Mouse (Mus musculus): ENCODE measurements around the gene Zfp536. TPM values are rescaled to one million over a fixed set of nuclear protein-coding genes. Genes with fewer than 3 reads are reported as not detected.
A peak's percentile ranks its signal among the peaks of the same experiment; 100 is the strongest.

Gene Zfp536
- polyA plus RNA-seq, 1 experiment from 2014 or later: 3.9 TPM

DNA sequence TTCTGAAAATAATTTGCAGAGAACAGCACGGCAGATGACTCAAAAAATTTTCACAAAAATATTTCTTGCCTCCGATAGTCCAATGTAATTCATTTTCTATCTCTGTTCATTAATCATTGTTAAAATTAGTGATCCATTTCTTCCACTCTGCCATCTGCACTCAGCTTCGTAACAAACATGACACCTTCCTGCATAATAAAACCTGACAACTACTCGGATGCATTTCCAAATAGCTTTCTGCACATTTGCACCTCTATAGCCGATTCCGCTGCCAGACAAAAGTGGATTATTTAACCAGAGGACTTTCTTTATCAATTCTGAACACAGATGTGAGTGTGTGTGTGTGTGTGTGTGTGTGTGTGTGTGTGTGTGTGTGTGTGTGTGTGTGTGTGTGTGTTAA is 38.9 kb downstream of the Zfp536 start:
- Histone ChIP-seq H3K9ac (ENCODE audit: low read length) (no peak overlapping the region), H3K9me3 (ENCODE audit: control insufficient read depth, low read length) (no peaks in the 10 kb centered on the region), H3K4me2 (ENCODE audit: low read length) (no peak overlapping the region), H3K27ac (replicated peaks in 1 of 2; ENCODE audit: control insufficient read depth in 1 of 2, insufficient read depth in 1 of 2, low read depth in 2 of 2, low read length in 2 of 2) (no peak overlapping the region), H3K36me3 (ENCODE audit: control insufficient read depth, insufficient read depth, low read length) (no peaks in the 10 kb centered on the region), H3K4me1 (ENCODE audit: control insufficient read depth in 2 of 2, insufficient read depth in 2 of 2, low read length in 2 of 2) (peaks cover 10 to 16% of the 10 kb centered on the region in 2 experiments), H3K4me3 (ENCODE audit: control insufficient read depth in 1 of 2, insufficient read depth in 1 of 2, low read depth in 1 of 2, low read length in 2 of 2) (no peak overlapping the region), H3K27me3 (ENCODE audit: control insufficient read depth, insufficient read depth, low read length) (peaks cover 8% of the 10 kb centered on the region; the same call in 1 of the 2 replicates)
- WGBS: 76% methylated on average over 6 of the region's 6 CpGs
- ATAC-seq (ENCODE audit: insufficient number of reproducible peaks, insufficient read depth, low FRiP score, low read depth): no peak

DNA sequence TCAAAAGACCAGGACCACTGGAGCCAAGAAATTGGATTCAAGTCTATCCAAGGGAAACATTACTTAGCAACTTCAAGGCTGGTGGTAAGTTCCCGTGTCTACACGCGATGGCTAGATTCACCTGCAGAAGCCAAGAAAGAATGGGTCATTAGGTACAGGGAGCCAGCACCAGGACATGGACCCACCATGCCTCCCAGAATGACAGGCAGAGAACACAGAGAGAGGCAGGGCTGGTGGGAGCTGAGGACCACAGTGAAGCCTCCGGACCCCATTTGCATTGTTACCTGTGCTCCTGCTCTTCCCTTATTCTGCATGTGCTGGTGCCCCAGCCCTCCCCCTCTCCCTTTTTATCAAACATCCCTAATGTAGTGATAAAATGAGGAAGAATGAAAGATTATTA is 39.4 kb downstream of the Zfp536 start:
- ATAC-seq (ENCODE audit: insufficient number of reproducible peaks, insufficient read depth, low FRiP score, low read depth): no peak
- Histone ChIP-seq H3K27me3 (ENCODE audit: control insufficient read depth, insufficient read depth, low read length) (peaks cover 6% of the 10 kb centered on the region; the same call in 1 of the 2 replicates), H3K9me3 (ENCODE audit: control insufficient read depth, low read length) (no peaks in the 10 kb centered on the region), H3K36me3 (ENCODE audit: control insufficient read depth, insufficient read depth, low read length) (no peaks in the 10 kb centered on the region), H3K4me1 (ENCODE audit: control insufficient read depth in 2 of 2, insufficient read depth in 2 of 2, low read length in 2 of 2) (peaks cover 10 to 16% of the 10 kb centered on the region in 2 experiments), H3K4me2 (ENCODE audit: low read length) (no peak overlapping the region), H3K4me3 (ENCODE audit: control insufficient read depth in 1 of 2, insufficient read depth in 1 of 2, low read depth in 1 of 2, low read length in 2 of 2) (no peak overlapping the region), H3K27ac (replicated peaks in 1 of 2; ENCODE audit: control insufficient read depth in 1 of 2, insufficient read depth in 1 of 2, low read depth in 2 of 2, low read length in 2 of 2) (no peak overlapping the region), H3K9ac (ENCODE audit: low read length) (no peak overlapping the region)
- WGBS: 91% methylated on average over 4 of the region's 4 CpGs

DNA sequence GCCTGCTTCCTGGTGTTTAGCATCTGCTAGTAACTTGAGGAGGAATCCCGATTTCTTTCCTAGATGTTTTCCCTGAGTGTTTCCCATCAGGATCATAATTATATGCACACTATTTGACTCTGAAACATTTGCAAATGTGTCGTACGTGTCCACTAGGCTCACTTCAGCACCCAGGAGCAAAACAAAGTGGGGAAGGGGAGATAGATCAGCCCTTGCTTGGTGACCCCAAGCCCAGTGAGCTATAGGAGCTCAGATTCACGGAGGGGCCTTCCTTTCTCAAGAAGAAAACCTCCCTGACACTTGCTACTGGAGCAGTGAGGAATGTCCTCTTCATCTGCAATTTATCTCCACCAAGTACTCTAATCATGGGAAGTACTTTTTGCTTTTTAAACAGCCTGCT is 40.7 kb downstream of the Zfp536 start:
- H3K4me3 ChIP-seq (ENCODE audit: control insufficient read depth in 1 of 2, insufficient read depth in 1 of 2, low read depth in 1 of 2, low read length in 2 of 2): no peak overlapping the region
- WGBS: 65% methylated on average over 4 of the region's 4 CpGs

DNA sequence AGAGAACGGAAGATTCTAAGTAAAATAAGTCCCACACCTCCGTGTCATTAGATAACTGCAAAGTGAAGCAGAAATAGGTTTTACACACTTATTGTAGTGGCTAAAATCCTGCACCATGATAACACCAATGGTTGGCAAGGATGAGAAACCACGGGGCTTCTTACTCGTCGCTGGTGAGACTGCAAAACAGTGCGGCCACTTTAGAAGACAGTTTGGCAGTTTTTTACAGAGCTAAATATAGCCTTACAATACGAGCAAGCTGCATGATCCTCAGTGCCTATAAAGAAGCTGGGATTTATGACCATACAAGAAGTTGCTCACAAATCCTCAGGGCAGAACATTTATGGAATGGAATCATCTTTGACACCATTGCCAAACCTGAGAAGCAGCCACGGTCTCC is 45.7 kb downstream of the Zfp536 start:
- no peak overlapping the region for H3K27ac ChIP-seq (replicated peaks in 1 of 2; ENCODE audit: control insufficient read depth in 1 of 2, insufficient read depth in 1 of 2, low read depth in 2 of 2, low read length in 2 of 2)
- H3K4me1 ChIP-seq (ENCODE audit: control insufficient read depth in 2 of 2, insufficient read depth in 2 of 2, low read length in 2 of 2): peaks cover 1 to 5% of the 10 kb centered on the region in 2 experiments; a peak in 1 of 4 replicates
- no peaks in the 10 kb centered on the region for H3K27me3 ChIP-seq (ENCODE audit: control insufficient read depth, insufficient read depth, low read length)
- ATAC-seq (ENCODE audit: insufficient number of reproducible peaks, insufficient read depth, low FRiP score, low read depth): no peak
- WGBS: 43% methylated on average over 8 of the region's 8 CpGs
- no peaks in the 10 kb centered on the region for H3K36me3 ChIP-seq (ENCODE audit: control insufficient read depth, insufficient read depth, low read length)
- no peak overlapping the region for H3K4me3 ChIP-seq (ENCODE audit: control insufficient read depth in 1 of 2, insufficient read depth in 1 of 2, low read depth in 1 of 2, low read length in 2 of 2)
- peak overlapping the region; percentile 16; the same call in 1 of the 2 replicates for H3K4me2 ChIP-seq (ENCODE audit: low read length)
- H3K9ac ChIP-seq (ENCODE audit: low read length): no peak overlapping the region
- no peaks in the 10 kb centered on the region for H3K9me3 ChIP-seq (ENCODE audit: control insufficient read depth, low read length)

More for the DNA sequence above, 40.7 kb downstream of the Zfp536 start:
- no peak overlapping the region for H3K4me2 ChIP-seq (ENCODE audit: low read length)
- ATAC-seq (ENCODE audit: insufficient number of reproducible peaks, insufficient read depth, low FRiP score, low read depth): no peak
- H3K36me3 ChIP-seq (ENCODE audit: control insufficient read depth, insufficient read depth, low read length): no peaks in the 10 kb centered on the region
- H3K9ac ChIP-seq (ENCODE audit: low read length): no peak overlapping the region
- H3K27ac ChIP-seq (replicated peaks in 1 of 2; ENCODE audit: control insufficient read depth in 1 of 2, insufficient read depth in 1 of 2, low read depth in 2 of 2, low read length in 2 of 2): no peak overlapping the region
- H3K9me3 ChIP-seq (ENCODE audit: control insufficient read depth, low read length): no peaks in the 10 kb centered on the region
- H3K27me3 ChIP-seq (ENCODE audit: control insufficient read depth, insufficient read depth, low read length): no peaks in the 10 kb centered on the region
- H3K4me1 ChIP-seq (ENCODE audit: control insufficient read depth in 2 of 2, insufficient read depth in 2 of 2, low read length in 2 of 2): peaks cover 10 to 20% of the 10 kb centered on the region in 2 experiments

DNA sequence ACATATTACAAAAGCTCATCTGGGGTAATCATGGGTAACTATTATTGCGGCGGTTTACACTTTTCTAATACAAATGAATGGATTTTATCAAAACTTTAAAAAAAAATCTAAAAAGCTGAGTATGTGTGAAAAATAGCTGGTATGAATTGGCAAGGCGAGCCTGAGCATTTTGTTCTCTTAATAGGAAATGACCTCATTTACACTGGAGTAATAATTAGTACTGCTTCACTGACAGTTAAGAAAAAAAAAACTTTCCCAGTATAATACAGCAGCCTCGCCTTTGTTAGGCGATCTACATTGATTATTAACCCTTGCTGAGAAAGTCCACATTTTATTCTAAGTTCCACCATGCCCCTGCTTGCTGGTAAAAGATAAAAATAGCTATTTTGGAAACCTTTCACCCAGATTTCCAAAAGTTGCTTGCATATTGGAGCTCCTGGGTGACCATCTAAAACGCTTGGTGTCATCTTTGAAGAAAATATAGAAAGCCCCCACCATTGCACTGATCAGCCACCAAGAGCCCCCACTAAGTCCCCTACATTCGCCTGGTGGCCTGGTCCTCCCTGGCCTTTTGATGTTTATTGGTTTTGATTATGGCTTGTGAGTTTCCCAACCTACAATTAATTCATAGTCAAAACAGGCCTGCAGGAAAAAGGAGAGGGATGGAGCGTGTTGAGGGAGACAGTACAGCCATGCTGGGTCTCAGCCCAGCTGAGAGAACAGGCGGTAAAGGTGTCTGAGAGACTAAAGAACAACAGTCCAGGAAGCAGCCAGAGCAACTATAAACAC is 49.2 kb downstream of the Zfp536 start:
- no peak overlapping the region for H3K27ac ChIP-seq (replicated peaks in 1 of 2; ENCODE audit: control insufficient read depth in 1 of 2, insufficient read depth in 1 of 2, low read depth in 2 of 2, low read length in 2 of 2)
- H3K4me1 ChIP-seq (ENCODE audit: control insufficient read depth in 2 of 2, insufficient read depth in 2 of 2, low read length in 2 of 2): peaks cover 0 to 5% of the 10 kb centered on the region in 2 experiments; a peak in 1 of 4 replicates
- H3K9ac ChIP-seq (ENCODE audit: low read length): no peak overlapping the region
- H3K27me3 ChIP-seq (ENCODE audit: control insufficient read depth, insufficient read depth, low read length): no peaks in the 10 kb centered on the region
- H3K9me3 ChIP-seq (ENCODE audit: control insufficient read depth, low read length): no peaks in the 10 kb centered on the region
- WGBS: 73% methylated on average over 9 of the region's 9 CpGs
- ATAC-seq (ENCODE audit: insufficient number of reproducible peaks, insufficient read depth, low FRiP score, low read depth): no peak
- H3K4me2 ChIP-seq (ENCODE audit: low read length): no peak overlapping the region
- no peaks in the 10 kb centered on the region for H3K36me3 ChIP-seq (ENCODE audit: control insufficient read depth, insufficient read depth, low read length)
- no peak overlapping the region for H3K4me3 ChIP-seq (ENCODE audit: control insufficient read depth in 1 of 2, insufficient read depth in 1 of 2, low read depth in 1 of 2, low read length in 2 of 2)

DNA sequence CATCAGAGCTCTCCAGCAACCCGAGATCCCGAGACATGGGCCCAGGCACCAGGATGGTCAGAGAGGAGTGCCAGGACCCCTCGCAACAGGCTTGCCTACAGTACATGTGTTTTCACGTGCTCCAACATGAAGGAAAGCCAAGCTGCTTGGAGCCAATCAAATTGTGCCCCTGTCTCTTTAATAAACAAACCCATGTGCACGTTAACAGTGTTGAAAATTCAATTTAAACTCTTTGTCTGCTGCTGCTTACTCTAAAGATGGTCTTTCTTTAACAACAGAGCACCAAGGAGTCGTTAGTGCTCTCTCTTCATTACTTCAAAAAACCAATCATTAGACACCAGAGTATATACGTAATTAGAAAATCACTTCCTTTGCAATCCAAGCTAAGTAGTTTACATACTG is 50.2 kb downstream of the Zfp536 start:
- Histone ChIP-seq H3K4me2 (ENCODE audit: low read length) (no peak overlapping the region), H3K36me3 (ENCODE audit: control insufficient read depth, insufficient read depth, low read length) (no peaks in the 10 kb centered on the region), H3K27me3 (ENCODE audit: control insufficient read depth, insufficient read depth, low read length) (no peaks in the 10 kb centered on the region; the same call in 1 of the 2 replicates), H3K4me1 (ENCODE audit: control insufficient read depth in 2 of 2, insufficient read depth in 2 of 2, low read length in 2 of 2) (peaks cover 0 to 5% of the 10 kb centered on the region in 2 experiments; a peak in 1 of 4 replicates), H3K27ac (replicated peaks in 1 of 2; ENCODE audit: control insufficient read depth in 1 of 2, insufficient read depth in 1 of 2, low read depth in 2 of 2, low read length in 2 of 2) (no peak overlapping the region), H3K9me3 (ENCODE audit: control insufficient read depth, low read length) (no peaks in the 10 kb centered on the region), H3K4me3 (ENCODE audit: control insufficient read depth in 1 of 2, insufficient read depth in 1 of 2, low read depth in 1 of 2, low read length in 2 of 2) (no peak overlapping the region), H3K9ac (ENCODE audit: low read length) (no peak overlapping the region)
- no peak for ATAC-seq (ENCODE audit: insufficient number of reproducible peaks, insufficient read depth, low FRiP score, low read depth)
- 74% methylated on average over 7 of the region's 7 CpGs for WGBS

DNA sequence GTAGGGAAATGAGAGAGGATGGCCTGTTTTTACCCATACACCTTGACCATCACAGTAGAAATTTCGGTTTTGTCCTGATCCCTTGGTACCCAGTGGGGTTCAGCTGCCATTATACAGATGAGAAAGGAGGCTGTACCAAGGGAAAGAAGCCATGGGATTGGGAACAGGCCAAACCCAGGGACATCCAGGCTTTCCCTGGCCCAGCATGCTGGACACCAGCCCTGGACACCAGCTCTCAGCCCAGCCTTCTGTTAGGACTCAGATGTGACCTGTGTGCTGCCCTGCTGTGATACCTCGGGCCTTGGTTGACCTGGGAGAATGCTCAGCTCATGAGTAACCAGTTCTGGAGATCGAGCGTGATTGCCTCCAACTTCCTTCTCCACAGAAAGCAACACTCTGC is 51.8 kb downstream of the Zfp536 start:
- WGBS: 77% methylated on average over 4 of the region's 4 CpGs
- H3K36me3 ChIP-seq (ENCODE audit: control insufficient read depth, insufficient read depth, low read length): no peaks in the 10 kb centered on the region

More for the DNA sequence above, 51.8 kb downstream of the Zfp536 start:
- no peaks in the 10 kb centered on the region for H3K9me3 ChIP-seq (ENCODE audit: control insufficient read depth, low read length)
- no peak overlapping the region for H3K4me3 ChIP-seq (ENCODE audit: control insufficient read depth in 1 of 2, insufficient read depth in 1 of 2, low read depth in 1 of 2, low read length in 2 of 2)
- H3K4me1 ChIP-seq (ENCODE audit: control insufficient read depth in 2 of 2, insufficient read depth in 2 of 2, low read length in 2 of 2): no peaks in the 10 kb centered on the region
- ATAC-seq (ENCODE audit: insufficient number of reproducible peaks, insufficient read depth, low FRiP score, low read depth): no peak
- no peaks in the 10 kb centered on the region; the same call in 1 of the 2 replicates for H3K27me3 ChIP-seq (ENCODE audit: control insufficient read depth, insufficient read depth, low read length)
- no peak overlapping the region for H3K9ac ChIP-seq (ENCODE audit: low read length)
- no peak overlapping the region for H3K27ac ChIP-seq (replicated peaks in 1 of 2; ENCODE audit: control insufficient read depth in 1 of 2, insufficient read depth in 1 of 2, low read depth in 2 of 2, low read length in 2 of 2)
- H3K4me2 ChIP-seq (ENCODE audit: low read length): no peak overlapping the region
